Mouse (Mus musculus) right cerebral cortex, adult 18-20 months (tissue): ENCODE measurements around the gene Oxct2b.
"Not testable (repeated sequence)": the region's sequence is repeated elsewhere in the genome, so short reads cannot be mapped to it uniquely, and the experiment has no call there.

Experiments used
- DNase-seq: peaks from one replicate; pipeline ENCODE4 v3.0.0; 2022; ENCODE audit warnings: mixed read lengths

Gene Oxct2b

DNA sequence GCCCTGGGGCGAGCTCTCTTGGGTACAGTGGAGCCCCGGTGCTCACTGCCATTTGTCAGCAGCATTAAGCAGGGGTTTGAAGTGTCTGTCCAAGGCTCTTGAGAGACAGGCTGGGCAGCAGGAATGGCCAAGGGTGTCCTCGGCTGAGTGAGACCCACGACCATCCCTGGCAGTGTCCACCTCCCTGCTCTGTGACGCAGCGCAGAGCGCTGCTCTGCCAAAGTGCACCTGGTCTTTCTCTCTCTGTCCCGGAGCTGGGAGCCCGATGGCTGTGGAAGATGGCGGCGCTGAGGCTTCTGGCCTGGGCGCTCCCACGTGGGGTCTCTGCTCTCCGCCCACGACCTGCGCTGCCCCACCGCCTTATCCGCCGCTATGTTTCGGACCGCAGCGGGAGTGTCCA is at the start of gene Oxct2b:
Oxct2b (plus strand) TSS at position 256 of the 400 bp plus-strand sequence.
- no peak for DNase-seq

DNA sequence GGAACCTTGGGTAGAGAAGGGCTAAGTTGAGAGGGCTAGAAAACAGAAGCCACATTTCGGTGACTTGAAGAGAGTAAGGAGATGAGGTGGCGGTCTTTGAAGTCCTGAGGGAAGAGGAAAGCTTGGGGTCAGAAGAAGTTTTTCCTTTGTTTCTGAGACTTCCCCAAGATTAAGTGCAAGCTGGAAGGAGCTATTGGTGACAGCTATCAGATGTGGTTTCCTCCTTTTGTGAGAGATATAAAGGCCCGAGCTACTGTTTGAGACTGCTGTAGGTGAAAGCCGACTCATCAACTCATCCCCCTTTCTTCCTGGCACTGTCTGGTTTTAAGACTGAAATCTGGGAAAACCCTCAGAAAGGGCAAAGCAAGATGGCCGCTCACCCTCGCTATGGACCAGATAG is 47.4 kb upstream of the Oxct2b start:
- DNase-seq = no peak

GRCm38 (mm10) chr4:123071266-123071966 is 44.6 kb upstream of the Oxct2b start:
- DNase-seq = peak; percentile 31

DNA sequence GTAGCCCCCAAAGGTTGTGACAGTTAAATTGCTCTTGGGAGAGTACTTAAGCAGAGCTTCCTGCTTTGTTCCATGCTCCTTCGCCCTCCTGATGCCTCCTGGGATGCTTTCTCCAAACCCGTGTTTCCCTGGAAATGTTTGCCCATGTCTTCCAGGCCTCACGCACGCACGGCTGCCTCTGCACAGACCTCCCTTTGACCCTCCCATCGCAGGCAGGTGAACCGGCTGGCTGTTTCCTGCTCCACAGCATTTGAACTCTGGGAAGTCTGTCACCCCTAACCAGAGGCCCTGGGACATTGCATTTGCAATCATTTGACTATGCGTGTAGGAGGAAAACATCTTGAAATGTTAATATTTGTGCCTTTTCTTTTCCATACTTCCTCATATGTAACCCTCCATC is 39.1 kb upstream of the Oxct2b start:
- DNase-seq = no peak

GRCm38 (mm10) chr4:123078231-123078630 is 37.8 kb upstream of the Oxct2b start:
- no peak for DNase-seq

DNA sequence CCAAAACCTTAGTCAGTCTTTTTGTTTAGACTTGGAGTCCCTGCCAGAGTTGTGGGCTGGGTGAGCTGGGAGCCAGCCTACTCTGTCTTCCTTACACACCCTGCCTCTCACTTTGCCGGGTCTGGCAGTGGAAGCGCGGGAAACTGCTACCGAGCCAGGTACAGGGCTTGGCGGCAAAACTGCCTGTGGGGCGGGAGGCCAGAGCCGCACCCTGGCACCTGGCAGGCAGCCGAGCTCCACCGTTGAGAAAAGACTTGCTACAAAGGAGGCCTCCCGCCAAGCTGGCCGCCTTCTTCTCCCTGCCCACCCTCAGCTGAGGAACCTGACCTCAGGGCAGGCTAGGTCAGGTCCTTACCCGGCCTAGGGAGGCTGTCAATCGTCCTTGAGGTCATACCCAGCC is 35.3 kb upstream of the Oxct2b start:
- DNase-seq = peak; percentile 43

GRCm38 (mm10) chr4:123082283-123083163 is 33.5 kb upstream of the Oxct2b start:
- DNase-seq = peak; percentile 62

DNA sequence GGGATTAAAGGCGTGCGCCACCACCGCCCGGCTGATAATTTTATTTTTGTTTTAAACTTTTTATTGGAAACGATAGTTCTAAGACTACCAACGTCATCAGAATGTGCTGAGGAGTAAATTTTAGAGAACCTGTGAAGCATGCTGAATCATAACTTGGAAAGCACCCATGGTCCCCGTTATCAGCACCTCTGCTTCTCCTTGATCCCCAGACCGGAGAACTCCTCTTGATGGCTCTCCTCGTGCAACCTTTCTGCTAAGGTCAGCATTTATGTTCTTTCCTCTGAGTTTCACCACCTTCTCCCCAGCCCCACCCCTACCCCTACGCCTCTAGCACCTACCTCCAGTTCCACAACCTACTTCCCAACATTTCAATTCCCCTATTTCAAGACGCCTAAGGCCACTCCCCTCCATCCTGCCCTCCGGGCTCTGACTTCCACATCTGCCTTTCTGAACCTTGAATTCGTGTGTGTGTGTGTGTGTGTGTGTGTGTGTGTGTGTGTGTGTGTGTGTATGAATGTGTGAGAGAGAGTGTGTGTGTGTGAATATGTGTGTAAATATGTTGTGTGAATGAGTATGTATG is 32.7 kb upstream of the Oxct2b start:
- no peak for DNase-seq

- no peak for DNase-seq
Measured at GRCm38 (mm10) chr4:123085290-123085689, 30.8 kb upstream of the Oxct2b start.

DNA sequence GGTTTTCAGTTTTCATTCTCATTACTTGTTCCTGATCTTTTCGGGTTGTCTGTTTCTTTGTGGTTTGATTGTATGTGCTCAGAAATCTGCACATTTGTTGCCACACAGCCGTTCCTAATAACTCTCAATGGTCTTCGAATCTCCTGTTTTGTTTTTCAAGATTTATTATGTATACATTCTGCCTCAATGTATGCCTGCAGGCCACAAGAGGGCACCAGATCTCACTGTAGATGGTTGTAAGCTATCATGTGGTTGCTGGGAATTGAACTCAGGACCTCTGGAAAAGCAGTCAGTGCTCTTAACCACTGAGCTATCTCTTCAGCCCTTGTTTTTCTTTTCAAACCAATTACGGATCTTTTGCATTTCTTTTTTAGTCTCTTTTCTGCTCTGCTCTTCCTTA is 29.7 kb upstream of the Oxct2b start:
- DNase-seq = no peak

DNA sequence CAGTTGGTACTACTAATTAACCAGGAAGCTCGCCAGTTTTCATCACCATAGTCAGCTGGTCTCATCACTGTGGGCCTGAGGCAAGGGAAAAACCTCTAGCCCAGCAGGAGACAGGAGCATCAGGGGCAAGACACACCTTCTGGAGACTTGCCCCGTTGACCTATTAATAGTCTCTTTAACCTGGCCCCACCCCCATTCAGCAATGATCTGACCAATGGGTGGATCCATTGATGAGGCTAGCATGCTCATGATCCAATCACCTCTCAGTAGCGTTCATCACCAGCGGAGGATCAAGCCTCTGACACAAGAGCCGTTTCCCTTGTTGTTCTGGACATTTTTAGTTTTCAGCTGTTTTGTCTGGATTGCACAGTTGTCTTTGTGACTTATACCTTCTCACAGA is 23.4 kb upstream of the Oxct2b start:
- no peak for DNase-seq

DNA sequence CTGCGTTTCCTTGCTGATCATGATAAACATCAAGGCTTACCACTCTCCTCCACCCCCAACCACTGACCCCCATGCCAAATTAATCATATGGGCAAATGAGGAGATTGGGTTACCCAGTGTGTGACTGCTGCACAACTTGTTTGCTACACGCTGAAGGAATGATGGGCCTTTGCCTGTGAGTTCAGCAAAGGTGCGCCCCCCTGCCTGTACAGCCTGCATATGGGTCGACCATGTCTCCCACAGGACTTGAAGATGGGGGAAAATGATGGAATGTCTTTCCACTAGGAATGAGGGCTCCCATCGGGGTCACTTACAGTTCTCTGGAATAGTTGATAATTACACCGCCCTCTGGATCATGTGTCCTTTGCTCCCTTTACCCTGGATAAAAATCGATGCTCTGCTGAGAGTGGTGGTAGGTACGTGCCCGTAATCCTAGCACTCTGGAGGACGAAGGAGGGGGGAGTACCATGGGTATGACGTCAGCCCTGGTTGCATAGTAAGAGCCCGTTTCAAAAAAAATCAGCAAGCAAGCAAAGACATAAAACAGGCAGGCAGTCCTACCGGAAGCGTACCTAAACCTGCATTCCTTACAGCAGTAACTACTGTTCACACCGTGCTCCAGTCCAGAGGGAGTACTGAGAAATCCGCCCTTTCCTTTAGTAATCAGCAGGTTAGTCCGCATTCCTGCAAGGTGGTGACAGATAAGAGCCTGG is 22.8 kb upstream of the Oxct2b start:
- DNase-seq = no peak

DNA sequence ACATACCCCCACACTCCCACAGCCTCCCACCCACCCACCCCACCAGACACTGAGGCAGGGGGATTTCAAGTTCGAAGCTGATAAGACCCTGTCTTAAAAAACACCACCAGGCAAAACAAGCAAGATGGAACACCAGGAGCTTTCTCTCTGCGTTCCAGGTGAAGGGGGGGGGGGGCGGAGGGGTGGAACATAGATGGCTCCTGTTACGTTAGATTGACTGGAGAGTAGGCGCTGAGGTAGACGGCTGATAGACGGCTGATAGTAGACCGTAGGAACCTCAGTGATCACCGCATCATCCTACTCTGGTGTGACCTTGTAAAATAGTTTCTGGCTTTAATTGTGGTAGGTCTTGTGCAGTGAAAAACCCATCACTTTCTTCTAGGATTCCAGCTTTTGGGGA is 22.2 kb upstream of the Oxct2b start:
- no peak for DNase-seq

DNA sequence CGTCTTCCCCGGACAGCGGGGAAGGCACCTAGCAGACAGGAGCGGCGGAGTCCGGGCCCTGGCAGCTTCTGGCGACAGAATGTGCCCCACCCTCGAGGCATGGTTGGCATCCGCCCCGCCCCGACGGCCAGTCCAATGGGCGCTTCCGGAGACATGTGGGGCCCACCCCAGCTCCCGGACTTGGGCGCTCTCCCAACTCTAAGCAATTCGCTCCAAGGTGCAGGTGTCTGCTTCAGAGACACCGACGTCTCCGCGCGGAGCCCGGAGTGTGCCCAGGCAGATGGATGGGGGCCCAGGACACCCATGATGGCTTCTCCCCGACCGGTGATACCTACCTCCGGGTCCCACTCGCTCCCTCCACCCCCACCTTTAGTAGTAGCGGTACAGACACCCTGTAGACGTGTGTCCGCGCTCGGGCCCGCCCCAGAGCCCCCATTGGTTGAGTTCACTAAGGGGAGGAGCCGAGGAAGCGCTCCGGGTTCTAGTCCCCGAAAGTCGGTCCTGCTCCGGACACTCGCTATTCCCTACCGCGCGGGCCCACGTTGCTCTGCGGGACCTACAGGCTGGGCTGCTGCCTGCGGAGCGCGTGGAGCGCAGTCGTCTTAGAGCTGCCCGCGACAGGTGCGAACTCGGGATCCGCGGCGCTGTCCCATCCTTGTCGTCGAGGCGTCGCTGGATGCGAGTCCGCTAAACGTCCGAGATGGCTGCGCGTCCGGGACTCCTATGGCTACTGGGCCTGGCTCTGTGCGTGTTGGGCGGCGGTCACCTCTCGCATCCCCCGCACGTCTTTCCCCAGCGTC is 11.2 kb upstream of the Oxct2b start, which contains the start of gene Bmp8b:
Bmp8b (plus strand) TSS at position 515 of the 800 bp plus-strand sequence.
- DNase-seq = no peak

- no peak for DNase-seq
Measured at GRCm38 (mm10) chr4:123105451-123105790, 10.6 kb upstream of the Oxct2b start.

- not testable (repeated sequence) for DNase-seq
Measured at GRCm38 (mm10) chr4:123105929-123106328, 10.1 kb upstream of the Oxct2b start.

- no peak for DNase-seq
Measured at GRCm38 (mm10) chr4:123106864-123107263, 9.2 kb upstream of the Oxct2b start.

DNA sequence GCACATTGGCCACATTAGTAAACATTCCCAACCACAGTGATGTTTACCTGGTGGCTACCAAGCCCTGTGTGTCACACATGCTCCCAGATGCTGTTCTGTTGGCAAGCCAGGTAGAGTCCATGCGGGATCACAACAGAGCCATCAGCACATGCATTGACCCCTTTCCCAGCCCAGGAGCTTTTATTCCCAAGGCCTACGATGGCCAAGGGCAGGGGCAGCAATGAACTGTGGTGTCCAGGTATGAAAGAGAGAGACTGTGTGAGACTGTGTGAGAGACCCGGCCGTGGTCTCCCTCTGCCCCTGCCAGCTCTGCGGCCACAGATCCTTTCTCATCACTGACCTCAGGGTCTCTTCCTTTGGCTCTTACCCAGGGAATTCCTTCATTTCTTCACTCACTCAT is 8.0 kb upstream of the Oxct2b start:
- DNase-seq = no peak

DNA sequence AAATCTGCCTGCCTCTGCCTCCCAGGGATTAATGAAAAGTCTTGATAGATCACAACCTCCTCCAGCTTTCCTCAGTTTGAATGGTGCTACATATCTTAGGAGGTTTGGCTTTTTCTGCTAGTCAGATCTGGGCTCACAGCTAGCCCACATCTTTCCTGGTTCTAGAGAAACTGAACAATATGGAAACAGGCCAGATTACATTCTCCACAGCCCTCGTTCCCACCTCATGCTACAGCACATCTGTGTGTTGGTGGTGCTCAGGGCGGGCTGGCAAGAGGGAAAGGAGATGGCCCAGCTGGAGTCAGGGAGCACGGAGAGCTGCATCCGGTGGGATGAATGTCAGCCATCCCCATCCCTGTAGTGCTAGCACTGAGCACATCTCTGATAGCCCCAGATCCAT is 5.3 kb upstream of the Oxct2b start:
- peak; percentile 35 for DNase-seq

DNA sequence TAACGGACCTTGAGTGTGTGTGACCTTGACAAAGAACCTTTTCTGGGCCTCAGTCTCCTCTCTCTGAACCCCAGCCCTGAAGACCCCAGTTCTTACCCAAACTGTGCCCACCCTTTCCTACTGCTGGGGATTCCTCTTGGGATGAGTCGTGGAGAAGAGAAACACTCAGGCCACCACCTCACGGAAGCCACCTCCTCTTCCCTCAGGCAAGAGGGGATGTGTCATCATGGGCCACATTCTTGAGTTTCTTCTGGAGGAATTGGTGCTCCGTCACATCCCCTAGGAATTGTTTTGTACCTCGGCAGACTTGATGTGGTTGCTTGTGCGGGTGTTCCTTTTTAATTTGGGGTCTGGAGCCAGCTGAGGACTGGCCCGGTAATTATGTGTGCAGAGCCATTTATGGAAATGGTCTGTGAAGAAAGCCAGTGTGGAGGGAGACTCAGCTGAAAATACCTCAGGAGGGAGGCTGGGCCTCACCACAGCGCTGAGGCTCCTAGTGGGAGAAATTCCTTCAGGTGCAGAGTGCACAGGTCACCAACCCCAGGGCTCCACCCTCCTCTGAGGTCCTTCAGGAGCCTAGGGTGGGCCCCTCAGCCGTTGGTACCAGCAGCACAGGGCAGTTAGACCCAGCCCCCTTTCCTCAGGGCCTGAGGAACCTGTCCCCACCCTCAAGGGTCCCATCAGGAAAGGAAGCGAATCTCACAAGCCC is 4.6 kb upstream of the Oxct2b start:
- DNase-seq = not testable (repeated sequence)

DNA sequence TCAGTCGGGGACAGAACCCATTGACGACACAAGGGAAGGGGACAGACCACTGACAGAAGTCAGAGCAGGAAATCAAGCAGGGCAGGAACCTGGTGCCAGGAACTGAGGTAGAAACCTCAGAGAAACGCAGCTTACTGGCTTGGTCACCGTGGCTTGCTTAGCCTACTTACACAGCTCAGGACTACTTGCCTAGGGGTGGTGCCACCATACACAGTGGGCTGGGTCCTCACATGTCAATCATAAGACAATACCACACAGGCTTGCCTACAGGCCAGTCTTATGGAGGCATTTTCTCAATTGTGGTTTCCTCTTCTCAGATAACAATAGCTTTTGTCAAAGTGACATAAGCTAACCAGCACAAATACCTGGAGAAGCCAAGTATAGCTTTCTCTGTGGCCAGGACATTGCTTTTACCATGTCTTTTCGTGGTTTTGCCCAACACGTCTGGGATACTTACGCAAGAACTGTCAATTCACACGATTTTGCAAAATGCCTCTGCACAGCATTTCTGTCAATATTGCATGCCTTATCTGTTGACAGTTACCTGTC is 3.8 kb upstream of the Oxct2b start:
- no peak for DNase-seq
